Mouse (Mus musculus) kidney, adult 18-20 months (tissue): ENCODE measurements at regions not wholly inside any gene's neighbourhood (a gene's known extent, or its start where the extent isn't known, plus 50 kb on each side); places are given as distances from the start of the nearest gene placed in this dataset.
"Not testable (repeated sequence)": the region's sequence is repeated elsewhere in the genome, so short reads cannot be mapped to it uniquely, and the experiment has no call there.

Experiments
- DNase-seq: peaks from one replicate; pipeline ENCODE4 v3.0.0; 2021

DNA sequence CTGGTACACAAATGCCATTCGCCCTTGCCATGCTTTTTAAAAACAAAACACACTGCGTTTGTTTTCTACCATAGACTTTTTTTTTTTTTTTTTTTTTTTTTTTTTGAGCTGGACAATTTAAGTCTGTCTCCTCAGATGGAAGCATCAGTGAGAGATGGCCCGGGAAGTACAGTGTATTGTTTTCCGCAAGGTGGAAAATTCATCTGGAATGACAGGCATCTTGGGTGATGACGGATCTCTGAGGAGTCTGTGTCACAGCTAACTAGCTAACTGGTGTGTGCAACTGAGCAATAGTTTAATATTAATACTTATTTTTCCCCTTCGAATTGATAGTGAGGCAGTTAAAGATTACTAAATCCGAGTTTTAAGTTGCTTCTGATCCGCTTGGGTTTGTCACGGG, 228.7 kb upstream of the Arglu1 start:
- no peak for DNase-seq

DNA sequence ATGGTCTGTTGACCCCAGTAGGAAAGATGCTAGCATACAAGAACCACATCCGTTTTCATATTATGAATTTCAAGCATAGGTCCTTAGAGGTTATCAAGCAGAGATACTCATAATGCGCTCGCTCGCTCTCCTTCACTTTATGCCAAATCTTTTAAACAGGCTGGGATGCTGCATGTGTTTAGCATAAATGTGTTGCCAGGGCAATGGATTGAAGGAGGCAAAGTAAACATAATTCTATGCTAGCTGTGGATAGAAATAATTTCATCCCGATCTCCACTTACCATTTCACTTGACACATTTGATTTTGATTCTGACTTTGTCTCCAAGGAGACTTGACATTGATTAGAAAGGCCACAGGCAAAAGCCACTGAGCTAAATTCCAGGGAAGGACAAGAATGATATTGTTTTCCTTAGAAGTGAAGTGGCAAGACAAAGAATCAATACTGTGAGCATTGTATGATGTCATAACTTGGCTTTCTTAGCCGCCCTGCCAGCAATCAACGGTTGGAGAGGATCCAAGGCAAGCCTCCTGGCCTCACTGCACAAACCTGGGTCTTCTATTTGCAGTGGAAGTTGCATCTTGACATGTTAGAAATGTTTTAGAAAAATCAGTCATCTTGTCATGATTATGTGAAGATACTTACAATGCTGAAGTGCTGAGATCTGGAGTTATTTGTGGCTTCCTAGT, 217.3 kb upstream of the Arglu1 start:
- DNase-seq: no peak

DNA sequence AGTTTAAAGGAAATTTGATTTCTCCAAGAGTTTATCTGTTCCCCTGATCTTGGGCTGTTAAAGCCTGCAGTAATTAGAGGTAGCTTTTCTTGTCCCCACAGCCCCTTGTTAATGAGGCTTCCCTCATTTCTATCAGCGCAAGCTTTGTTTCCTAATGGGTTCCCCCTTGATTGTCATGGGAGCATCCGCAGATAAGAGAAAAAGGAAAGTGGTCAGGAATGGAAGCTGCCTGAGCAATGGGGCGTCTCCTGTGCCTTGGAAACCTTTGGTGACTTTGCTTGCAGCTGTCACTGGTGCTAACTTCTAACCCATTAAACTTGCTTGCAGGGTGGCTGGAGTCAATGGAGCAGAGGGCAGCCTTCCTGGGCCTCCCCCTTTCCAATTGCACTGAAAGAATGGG, 202.7 kb upstream of the Arglu1 start:
- no peak for DNase-seq

DNA sequence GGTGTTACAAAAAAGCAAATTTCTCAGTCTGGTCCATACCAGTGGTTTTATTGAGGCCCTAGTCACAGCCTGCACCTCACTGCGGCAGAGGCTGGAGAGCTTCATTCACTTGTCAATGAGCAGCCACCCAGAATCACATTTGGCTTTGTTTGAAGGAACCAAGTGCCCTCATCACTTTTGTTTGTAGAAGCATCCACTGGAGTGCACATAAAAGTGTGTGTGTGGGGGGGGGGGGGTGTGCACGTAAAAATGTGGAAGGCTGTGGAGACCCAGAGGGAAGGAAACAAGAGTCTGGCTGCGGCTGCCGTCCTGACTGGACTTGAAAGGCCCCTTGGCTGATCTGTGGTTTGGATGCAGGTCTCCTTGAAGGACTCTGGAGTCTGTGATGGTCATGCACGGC, 187.0 kb upstream of the Arglu1 start:
- no peak for DNase-seq

DNA sequence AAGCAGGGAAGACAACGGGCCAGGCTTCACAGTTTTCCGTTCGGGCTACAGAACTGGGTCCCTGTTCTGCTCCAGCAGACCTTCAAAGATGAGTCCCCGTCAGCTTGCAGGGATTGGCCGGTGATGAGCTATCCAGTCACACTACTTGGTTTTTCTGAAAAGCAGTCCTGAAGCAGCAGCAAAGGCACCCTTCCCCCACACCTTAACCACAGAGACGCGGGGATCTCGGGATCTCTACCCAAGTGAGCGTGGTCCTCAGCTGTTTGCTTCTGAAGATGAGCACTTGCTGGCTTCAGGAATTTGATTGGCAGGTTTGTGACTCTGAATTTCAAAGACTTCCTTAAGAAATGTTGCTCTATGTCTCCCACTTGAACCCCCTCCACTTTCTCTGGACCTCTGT, 186.6 kb upstream of the Arglu1 start:
- DNase-seq: no peak

DNA sequence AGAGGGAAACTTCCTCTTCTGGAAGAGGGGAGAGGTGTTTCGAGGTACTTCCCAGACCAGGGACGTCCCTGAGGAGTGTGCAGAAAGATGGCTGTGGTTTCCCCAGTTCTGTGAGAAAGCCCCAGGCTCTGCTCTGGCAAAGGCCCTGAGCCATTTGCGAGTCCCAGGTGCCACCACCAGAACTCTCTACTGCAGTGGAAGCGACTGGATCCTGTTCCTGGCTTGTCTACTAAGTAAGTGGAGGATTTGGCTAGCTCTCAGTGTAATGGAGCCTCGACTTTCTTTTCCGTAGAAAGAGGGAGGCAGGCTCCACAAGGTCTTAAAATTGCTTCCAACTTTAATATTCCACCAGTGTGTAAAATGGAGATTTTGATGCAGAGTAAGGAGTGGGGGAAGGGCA, 186.1 kb upstream of the Arglu1 start:
- DNase-seq: no peak

DNA sequence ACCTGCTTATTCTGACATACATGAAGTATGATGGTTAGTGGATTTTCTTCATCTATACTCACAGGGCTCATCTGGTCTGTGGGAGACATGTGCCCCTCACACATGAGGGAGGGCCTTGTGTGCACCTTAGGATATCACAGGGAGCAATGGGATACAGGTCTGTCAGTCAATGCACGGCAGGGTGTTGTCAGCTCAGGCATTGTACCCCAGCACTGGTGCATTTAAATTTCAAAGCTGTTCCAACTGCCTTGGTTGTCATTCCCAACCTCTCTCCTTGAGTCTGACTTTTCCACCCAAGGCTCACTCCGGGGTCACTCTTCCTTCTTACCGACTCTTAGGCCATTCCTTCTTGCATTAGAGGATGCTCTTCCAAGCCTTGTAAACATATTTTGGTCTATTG, 181.6 kb upstream of the Arglu1 start:
- DNase-seq: no peak

DNA sequence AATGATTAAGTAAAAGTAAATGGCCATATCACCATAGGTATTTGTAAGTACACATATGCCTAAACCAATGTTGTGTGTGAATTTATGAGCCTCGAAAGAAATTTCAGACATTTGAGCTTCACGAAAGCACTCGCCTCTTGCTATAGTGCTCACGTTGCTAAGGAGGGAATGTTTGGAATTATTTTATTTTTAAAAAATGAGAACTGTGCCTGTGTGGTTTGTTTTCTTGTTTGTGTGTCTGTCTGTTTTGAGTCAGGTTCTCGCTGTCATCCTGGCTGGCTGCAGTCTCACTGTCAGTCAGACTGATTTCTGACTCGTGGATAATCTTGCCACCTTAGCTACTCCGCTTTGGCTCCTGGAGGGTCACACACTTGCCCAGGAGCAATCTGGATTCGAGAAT, 180.7 kb upstream of the Arglu1 start:
- no peak for DNase-seq

DNA sequence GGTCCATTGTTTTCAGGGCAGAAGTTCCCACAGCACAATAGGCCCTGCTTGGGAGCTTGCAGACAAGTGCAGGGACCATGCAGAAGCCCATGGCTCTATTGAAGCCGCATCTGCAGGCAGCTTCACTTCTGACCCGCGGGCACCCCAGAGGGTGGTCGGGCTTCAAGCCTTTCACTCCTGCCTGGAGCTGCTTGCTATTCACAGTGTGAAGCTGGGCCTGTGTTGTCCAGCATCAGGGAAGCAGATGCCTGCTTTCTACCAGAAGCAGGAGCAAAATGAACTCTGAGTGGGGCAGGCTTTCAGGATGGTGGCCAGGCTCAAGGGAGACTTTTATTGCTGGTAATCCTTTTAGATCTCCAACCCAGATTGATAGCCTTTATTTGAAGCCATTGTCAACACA, 180.2 kb upstream of the Arglu1 start:
- no peak for DNase-seq

DNA sequence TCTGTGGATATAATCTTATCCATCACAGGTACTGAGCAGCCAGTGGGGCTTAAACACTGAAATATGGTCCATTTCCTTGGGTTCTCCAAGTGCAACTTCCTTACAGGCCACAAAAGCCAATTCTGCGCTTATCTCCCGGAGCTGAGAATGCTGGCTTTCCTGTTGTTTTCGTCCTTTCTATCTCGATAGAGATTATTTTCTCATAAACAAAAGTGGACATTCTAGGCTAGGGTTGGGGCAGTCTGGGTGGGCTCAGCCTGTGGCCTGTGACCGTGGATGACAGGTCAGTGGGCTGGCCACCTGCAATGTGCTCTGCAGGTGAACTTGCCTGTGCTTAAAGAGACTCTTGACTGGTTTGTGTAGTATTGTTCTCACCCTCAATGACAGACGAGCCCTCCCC, 179.0 kb upstream of the Arglu1 start:
- no peak for DNase-seq

DNA sequence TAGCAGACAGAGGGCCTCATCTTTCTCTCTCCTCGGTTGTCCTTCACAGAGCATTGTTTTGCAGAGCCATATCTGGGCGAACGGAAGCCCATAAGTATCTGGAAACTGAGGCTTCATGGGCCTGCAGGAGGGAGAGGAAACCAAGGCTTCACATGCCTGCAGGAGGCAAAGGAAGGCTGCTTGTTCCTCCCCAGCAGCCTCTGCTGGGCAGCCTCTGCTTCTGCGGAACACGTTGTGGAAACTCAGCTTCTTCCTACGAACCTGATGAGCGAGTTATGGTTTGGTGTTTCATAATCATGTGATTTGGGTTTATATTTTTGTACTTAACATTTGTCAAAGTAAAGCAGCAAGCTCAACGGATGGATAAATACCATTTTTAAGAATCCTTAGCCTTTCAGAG, 177.6 kb upstream of the Arglu1 start:
- no peak for DNase-seq

DNA sequence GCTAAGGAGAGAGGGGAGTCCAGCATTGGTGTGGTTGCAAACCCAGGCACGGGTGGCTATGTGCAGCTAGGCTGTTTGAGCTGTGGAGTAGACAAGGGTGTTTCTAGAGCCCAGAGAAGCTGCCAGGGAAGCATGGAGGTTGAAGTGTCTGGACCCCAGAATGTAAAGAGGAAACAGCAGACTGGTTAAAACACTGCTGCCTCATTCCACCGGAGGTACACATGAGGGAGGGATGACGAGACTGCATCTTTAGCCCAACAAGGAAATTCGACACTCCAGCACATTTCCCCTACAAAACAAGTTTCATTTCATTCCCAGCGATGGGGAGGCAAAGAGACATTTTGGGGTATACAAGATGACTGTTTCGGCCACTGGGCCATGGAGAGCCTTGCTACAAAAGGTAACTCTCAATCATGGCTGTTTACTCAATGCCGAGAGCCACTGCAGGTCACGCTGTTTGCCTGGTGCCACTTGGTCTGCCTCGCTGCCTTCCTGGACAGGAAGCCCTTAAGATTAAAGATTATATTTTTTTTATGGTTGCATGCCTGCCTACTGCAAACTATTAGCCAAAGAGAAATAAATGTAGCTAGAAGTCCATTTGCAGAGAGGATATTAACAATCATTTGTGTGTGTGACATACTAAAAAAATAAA, 176.9 kb upstream of the Arglu1 start:
- no peak for DNase-seq

DNA sequence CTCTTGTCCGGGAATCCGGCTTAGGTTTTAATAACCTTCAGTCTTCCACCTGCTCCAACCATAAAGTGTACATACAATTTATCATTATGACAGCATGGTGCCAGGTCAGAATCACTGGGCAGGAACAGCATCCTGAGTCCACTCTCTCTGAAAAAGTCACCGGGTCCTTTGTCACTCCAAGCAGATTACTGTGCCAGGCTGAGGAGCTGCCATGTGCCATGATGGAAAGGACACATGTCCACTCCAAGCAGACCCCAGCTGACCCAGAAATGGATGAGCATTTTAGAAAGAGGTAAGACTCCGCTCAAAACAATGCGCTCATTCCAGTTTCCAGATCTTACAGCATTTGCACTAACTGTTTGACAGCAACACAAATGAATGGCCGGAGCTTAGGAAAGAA, 172.4 kb upstream of the Arglu1 start:
- DNase-seq: no peak

DNA sequence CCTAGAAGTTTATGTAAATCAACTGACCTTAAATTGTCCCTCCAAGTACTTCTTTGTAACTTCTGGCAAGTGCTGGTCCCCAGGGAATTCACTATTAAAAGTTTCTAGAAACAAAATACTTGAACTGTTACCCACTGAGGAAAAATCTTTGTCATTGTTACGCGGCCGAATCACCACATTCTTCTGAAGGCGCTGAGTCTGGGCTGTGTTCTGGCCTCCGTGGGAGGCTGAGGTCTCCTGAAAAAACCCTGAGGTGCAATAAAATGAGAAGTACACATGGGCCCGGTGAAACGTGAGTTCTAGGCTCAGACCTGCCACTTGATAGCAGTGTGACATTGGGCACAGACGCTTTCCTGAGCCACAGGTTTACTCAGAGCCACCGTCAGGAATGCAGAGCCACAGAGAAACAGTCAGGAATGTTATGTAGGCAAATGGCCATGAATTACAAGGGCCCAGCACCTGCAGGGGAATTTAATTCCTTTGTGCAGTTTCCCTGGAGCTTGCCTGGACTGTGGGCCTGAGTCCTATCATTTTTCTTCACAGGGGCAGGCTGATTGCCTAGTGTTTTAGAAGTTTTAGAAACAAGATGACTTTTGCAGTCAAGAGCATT, 171.1 kb upstream of the Arglu1 start:
- DNase-seq: no peak

DNA sequence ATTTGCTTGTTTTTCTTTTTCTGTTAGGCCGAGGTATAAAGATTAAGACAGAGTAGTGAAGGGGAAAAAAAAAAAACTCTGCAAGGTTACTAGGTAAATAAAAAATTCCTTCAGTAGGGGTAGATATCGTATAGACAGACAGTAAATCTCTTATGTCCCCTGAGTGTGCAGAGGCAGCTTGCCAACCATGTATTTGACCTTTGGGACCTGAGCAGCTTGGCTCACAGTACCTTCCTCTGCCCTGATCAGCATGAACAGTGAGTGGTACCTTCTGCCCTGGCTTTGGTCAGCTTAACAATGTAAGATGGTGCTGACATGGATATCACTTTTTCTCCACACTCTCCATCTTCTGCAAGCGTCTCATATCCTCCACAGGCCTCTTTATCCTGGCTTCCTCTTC, 168.3 kb upstream of the Arglu1 start:
- DNase-seq: no peak

DNA sequence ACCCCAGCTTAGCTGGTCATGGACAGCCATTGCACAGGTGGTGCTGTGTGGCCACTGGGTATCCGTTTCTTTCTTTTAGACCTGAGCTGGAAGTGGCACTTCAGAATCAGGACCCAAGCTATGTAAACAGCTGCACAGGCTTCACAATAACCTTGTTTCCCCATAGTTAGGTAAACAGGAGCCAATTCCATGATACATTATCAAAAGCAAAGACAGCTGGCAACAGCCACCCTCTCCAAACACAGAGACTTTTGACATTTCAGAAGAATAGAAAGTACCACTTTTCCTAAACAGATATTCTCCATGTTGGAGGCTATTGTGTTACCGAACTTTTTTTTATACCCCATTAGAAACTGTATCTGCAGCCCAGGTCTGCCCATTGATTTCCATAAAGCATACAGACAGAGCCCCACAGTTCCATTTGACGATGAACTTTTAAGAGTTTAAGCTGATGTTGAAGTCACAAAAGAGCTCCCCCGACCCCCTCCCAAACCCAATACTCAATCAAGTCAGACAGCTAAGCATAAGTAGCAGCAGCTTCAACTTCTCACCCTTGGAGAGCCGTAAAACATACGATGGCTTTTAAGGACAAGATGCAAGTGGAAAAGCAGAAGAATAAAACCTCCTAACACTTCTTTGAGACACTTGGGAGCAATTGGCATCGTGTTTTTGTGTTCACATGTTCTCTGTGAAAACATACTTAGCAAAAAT, 162.5 kb upstream of the Arglu1 start:
- DNase-seq: no peak

DNA sequence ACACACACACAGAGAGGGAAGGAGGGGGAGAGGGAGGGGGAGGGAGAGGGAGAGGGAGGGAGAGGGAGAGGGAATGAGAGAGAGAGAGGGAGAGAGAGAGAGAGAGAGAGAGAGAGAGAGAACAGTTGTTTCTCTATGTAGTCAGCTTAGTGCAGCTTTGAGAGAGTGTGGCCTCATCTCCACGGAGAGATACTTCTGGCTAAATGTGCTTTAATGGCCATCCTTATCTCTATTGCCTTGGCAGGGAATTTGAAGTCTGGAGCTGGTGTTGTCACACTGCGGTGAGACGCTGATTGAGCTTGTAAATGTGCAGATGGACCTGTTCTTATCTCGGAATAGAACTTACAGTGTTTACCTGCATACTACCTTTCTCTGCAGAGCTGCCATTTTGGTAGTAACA, 160.9 kb upstream of the Arglu1 start:
- no peak for DNase-seq

DNA sequence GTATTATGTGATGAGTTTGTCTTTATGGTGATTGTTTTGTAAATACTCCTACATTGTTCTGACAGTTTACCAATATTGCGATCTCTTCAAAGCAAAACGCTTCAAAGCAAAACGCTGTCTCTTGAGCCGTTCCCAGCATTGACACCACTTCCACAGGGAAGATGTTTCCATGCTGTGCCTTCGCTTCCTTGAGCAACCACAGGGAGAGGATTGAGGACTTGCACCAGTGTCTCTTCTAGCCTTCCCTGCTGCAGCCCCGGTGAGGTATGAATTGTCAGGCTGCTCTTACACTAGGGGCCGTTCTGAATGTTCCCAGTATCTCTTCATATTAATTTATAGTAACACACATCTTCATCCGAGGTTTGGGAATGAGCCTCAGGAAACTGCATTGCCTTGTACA, 160.4 kb upstream of the Arglu1 start:
- DNase-seq: no peak

DNA sequence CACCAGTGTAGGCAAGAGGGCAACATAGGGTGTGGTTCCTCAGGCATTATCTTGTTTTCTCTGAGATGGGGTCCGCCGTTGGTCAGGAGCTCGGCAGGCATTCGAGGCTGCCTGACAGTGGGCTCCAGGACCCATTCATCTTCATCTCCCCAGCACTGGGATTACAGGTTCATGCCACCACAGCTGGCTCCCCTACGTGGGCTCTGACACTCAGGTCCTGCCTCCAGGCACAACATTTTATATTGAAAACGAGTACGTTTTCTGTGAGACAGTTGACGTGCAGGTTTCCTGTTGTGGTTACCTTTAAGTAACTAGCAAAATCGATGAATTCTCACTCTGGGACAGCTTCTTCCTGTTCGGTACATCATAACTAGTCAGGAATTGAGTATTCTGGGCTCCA, 157.3 kb upstream of the Arglu1 start:
- no peak for DNase-seq

DNA sequence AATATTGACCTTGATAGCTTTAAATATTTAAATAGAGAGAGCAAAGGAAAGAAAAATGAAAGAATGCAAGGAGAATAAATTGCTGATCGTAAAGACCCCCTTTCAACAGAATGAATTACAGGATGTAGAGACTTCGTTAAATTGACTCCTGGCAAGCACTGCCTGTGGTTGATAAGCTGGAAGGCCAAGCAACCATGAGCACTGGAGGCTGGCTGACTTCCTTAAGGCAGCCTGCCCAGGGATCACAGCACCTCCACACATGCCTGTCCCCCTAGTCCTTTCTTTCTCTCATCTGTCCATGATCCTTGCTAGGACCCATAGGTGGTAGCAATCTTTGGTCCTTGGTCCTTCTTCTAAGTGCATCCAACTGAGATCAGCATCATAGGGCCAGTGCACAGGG, 152.0 kb upstream of the Arglu1 start:
- no peak for DNase-seq

DNA sequence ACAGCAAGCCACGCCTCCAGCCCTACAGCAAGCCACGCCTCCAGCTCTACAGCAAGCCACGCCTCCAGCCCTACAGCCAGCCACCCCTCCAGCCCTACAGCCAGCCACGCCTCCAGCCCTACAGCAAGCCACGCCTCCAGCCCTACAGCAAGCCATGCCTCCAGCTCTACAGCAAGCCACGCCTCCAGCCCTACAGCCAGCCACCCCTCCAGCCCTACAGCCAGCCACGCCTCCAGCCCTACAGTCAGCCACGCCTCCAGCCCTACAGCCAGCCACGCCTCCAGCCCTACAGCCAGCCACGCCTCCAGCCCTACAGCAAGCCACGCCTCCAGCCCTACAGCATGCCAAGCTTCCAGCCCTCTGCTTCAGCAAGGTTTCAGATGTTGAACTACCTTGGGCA, 145.8 kb upstream of the Arglu1 start:
- not testable (repeated sequence) for DNase-seq

DNA sequence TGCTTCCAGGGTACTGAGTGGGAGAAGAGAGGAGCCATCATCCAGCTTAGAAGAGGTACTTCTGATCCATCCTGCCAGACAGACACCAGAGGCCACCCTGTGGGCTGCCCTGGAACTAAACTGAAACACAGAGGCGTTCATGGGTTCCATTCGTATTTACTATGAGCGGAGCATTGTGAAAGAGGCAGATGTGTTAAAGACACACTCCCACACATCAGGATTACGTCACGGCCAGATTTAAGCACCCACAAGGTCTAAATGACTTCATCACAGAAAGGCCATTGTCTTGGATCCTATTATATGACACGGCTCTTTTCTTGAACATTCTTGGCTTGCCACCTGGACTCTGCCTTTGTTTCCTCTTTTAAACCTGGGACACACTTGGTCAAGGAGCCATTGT, 141.0 kb upstream of the Arglu1 start:
- no peak for DNase-seq

DNA sequence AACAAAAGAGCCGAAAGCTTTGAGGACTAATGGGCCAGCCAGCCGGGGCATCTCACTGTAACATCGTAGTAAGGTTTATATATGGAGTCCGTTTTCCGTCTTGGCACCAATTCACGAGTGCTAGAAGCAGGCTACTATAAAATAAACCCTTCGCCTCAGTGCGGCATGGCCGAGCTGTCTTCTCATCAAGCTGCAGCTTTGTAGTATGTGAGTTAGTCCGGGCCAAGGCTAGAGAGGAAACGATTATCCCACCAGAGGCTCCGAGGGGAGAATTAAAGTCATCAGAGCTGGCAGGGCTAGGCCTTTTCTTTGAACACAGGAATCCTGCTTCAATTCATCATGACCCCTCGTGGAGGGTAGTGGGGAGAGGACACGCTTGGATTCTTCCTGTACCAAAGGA, 138.9 kb upstream of the Arglu1 start:
- DNase-seq: no peak

DNA sequence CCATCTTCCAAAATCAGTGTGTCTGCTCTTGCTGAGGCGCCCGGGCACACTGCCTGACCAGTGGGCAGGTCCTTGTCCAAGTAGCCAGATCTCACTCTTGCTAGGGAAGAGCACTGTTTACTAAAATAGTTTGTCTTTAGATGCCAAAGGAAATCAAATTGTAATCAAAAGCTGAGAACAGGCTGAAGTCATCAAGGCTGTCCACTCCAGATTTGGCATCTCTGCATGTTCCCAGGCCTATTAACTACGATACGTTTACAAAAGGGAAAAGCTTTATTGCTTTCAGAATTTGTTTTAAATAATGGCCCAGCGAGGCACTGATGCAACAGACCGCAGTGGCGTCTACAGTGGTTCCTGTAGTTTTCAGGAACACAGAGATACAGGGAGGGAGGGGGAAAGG, 137.2 kb upstream of the Arglu1 start:
- no peak for DNase-seq
